Mouse (Mus musculus): ENCODE results near the gene Rtbdn. TPM values are rescaled to one million over a fixed set of nuclear protein-coding genes. Genes with fewer than 3 reads are reported as not detected.
A peak's percentile ranks its signal among the peaks of the same experiment; 100 is the strongest.

Rtbdn gene
- polyA plus RNA-seq, 2 experiments = not detected

DNA sequence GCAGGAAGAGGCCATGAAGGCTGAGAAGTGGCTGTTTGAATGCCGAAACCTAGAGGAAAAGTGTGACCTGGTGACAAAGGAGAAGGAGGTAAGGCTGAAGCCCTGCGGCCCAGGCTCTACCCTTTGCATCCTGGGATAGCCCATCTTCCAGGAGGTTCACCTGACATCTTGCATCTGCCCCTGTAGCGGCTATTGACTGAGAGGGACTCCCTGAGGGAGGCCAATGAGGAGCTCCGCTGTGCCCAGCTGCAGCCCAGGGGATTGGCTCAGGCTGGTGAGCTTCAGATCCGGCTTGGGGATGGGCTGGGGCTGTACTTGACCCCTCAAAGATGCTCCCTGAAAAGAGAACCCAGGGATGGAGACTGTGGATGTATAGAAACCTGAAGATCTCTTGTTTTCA, 50.2 kb downstream of the Rtbdn start:
- Histone ChIP-seq H3K27ac (replicated peaks; ENCODE audit: low read depth, low read length) (no peak overlapping the region), H3K4me2 (replicated peaks; ENCODE audit: low read depth, low read length, severe bottlenecking) (no peak overlapping the region), H3K9ac (ENCODE audit: low read depth, low read length, severe bottlenecking) (no peak overlapping the region), H3K36me3 (ENCODE audit: control insufficient read depth, insufficient read depth, low read length) (0 out of 2 replicates have a peak, but pooled peaks cover 6% of the 10 kb centered on the region), H3K4me3 (replicated peaks; ENCODE audit: low read length) (no peak overlapping the region), H3K9me3 (ENCODE audit: control insufficient read depth, low read length) (no peaks in the 10 kb centered on the region), H3K27me3 (ENCODE audit: control insufficient read depth, insufficient read depth, low read length) (no peaks in the 10 kb centered on the region), H3K4me1 (ENCODE audit: control insufficient read depth, insufficient read depth, low read length) (no peaks in the 10 kb centered on the region; the same call in 1 of the 2 replicates)
- no peak for DNase-seq (ENCODE audit: low spot score)
- no peak for ATAC-seq (ENCODE audit: low FRiP score, low read depth)
- 77% methylated on average over 5 of the region's 5 CpGs for WGBS
- no peak for TF ChIP-seq POLR2A (IDR thresholded peaks at IDR 0.05; ENCODE audit: borderline replicate concordance, extremely low read depth, insufficient read depth, insufficient read length)

DNA sequence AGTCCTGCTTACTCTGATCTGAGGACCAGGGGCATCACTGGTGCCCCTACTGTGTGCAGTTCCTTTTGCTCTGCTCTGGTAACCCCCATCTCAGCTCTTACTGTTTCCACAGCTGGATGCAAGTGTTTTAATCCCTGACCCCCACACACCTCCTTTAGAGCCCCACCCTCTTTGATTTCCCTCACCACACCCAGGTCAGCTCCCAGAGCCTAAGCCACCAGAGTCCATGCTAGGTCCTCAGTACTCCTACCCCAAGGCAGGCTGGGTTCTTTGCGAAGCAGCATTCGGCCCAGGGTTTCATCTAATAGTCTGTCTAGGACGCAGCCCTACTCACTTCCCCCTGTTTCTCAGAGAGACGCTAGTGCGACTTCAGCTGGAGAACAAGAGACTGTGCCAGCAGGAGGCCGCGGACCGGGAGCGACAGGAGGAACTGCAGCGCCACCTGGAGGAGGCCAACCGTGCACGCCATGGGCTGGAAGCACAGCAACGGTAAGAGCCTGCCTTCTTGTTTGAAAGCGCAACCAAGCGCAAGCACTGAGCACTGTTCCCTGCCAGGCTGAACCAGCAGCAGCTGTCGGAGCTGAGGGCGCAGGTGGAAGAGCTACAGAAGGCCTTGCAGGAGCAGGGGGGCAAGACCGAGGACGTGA, 51.0 kb downstream of the Rtbdn start:
- peaks cover 6% of the 10 kb centered on the region; the same call in 1 of the 2 replicates for H3K36me3 ChIP-seq (ENCODE audit: control insufficient read depth, insufficient read depth, low read length)
- 0 out of 2 replicates have a peak, but pooled peaks have one; percentile 15 for TF ChIP-seq POLR2A (IDR thresholded peaks at IDR 0.05; ENCODE audit: borderline replicate concordance, extremely low read depth, insufficient read depth, insufficient read length)
- no peaks in the 10 kb centered on the region for H3K27me3 ChIP-seq (ENCODE audit: control insufficient read depth, insufficient read depth, low read length)
- DNase-seq (ENCODE audit: low spot score) (peak; percentile 80), ATAC-seq (ENCODE audit: low FRiP score, low read depth) (peak; percentile 48; the same call in 1 of the 2 replicates)
- no peaks in the 10 kb centered on the region; the same call in 1 of the 2 replicates for H3K4me1 ChIP-seq (ENCODE audit: control insufficient read depth, insufficient read depth, low read length)
- H3K9ac ChIP-seq (ENCODE audit: low read depth, low read length, severe bottlenecking) = no peak overlapping the region
- no peak overlapping the region for H3K4me3 ChIP-seq (replicated peaks; ENCODE audit: low read length)
- H3K4me2 ChIP-seq (replicated peaks; ENCODE audit: low read depth, low read length, severe bottlenecking) = 0 out of 2 replicates have a peak overlapping the region, but pooled peaks have one; percentile 6
- 10% methylated on average over 19 of the region's 19 CpGs for WGBS
- no peaks in the 10 kb centered on the region for H3K9me3 ChIP-seq (ENCODE audit: control insufficient read depth, low read length)
- H3K27ac ChIP-seq (replicated peaks; ENCODE audit: low read depth, low read length) = no peak overlapping the region

Small RNA genes within 50 kb of the gene (microRNA-seq; reads per million reads assigned to microRNA genes)
- gene Gm24197 = not detected

Other genes starting within 250 kb of the Rtbdn start
- gene Lyl1, start 245.5 kb upstream of the Rtbdn start, polyA plus RNA-seq (2012; rRNA removed) = 7.1 and 7.6 TPM in 2 replicates
- 5.6 and 6.2 TPM in 2 replicates for gene Lyl1, start 245.5 kb upstream of the Rtbdn start, polyA plus RNA-seq (2014; fragmentation: Nextera tagmentation; extraction: Ambion mirVana)
- gene G430095P16Rik, start 224.0 kb upstream of the Rtbdn start, polyA plus RNA-seq (2012; rRNA removed) = 4.3 and 4.8 TPM in 2 replicates
- gene G430095P16Rik, start 224.0 kb upstream of the Rtbdn start, polyA plus RNA-seq (2014; fragmentation: Nextera tagmentation; extraction: Ambion mirVana) = 5.7 and 6.0 TPM in 2 replicates
- gene Nfix, start 146.6 kb upstream of the Rtbdn start, polyA plus RNA-seq (2012; rRNA removed) = 81.2 and 97.7 TPM in 2 replicates
- gene Nfix, start 146.6 kb upstream of the Rtbdn start, polyA plus RNA-seq (2014; fragmentation: Nextera tagmentation; extraction: Ambion mirVana) = 100 and 108 TPM in 2 replicates
- gene Dand5, start 124.2 kb upstream of the Rtbdn start, polyA plus RNA-seq (2012; rRNA removed) = 5.7 and 5.9 TPM in 2 replicates
- 6.4 and 6.9 TPM in 2 replicates for gene Dand5, start 124.2 kb upstream of the Rtbdn start, polyA plus RNA-seq (2014; fragmentation: Nextera tagmentation; extraction: Ambion mirVana)
- gene Gadd45gip1, start 115.5 kb upstream of the Rtbdn start, polyA plus RNA-seq (2012; rRNA removed) = 39.8 and 45.6 TPM in 2 replicates
- gene Gadd45gip1, start 115.5 kb upstream of the Rtbdn start, polyA plus RNA-seq (2014; fragmentation: Nextera tagmentation; extraction: Ambion mirVana) = 43.2 and 44.9 TPM in 2 replicates
- 82.0 and 82.4 TPM in 2 replicates for gene Rad23a, start 106.3 kb upstream of the Rtbdn start, polyA plus RNA-seq (2012; rRNA removed)
- 104 and 109 TPM in 2 replicates for gene Rad23a, start 106.3 kb upstream of the Rtbdn start, polyA plus RNA-seq (2014; fragmentation: Nextera tagmentation; extraction: Ambion mirVana)
- gene Calr, start 100.1 kb upstream of the Rtbdn start, polyA plus RNA-seq (2012; rRNA removed) = 575 and 831 TPM in 2 replicates
- gene Calr, start 100.1 kb upstream of the Rtbdn start, polyA plus RNA-seq (2014; fragmentation: Nextera tagmentation; extraction: Ambion mirVana) = 802 and 827 TPM in 2 replicates
- 105 and 123 TPM in 2 replicates for gene Farsa, start 90.0 kb upstream of the Rtbdn start, polyA plus RNA-seq (2012; rRNA removed)
- gene Farsa, start 90.0 kb upstream of the Rtbdn start, polyA plus RNA-seq (2014; fragmentation: Nextera tagmentation; extraction: Ambion mirVana) = 78.4 and 81.2 TPM in 2 replicates
- gene Syce2, start 74.9 kb upstream of the Rtbdn start, polyA plus RNA-seq (2012; rRNA removed) = 30.5 and 36.9 TPM in 2 replicates
- gene Syce2, start 74.9 kb upstream of the Rtbdn start, polyA plus RNA-seq (2014; fragmentation: Nextera tagmentation; extraction: Ambion mirVana) = 75.3 and 78.4 TPM in 2 replicates
- gene Gcdh, start 53.1 kb upstream of the Rtbdn start, polyA plus RNA-seq (2012; rRNA removed) = 45.8 and 58.9 TPM in 2 replicates
- 29.8 and 34.5 TPM in 2 replicates for gene Gcdh, start 53.1 kb upstream of the Rtbdn start, polyA plus RNA-seq (2014; fragmentation: Nextera tagmentation; extraction: Ambion mirVana)
- 2.5 and 3.0 TPM in 2 replicates for gene Klf1, start 45.1 kb upstream of the Rtbdn start, polyA plus RNA-seq (2012; rRNA removed)
- gene Klf1, start 45.1 kb upstream of the Rtbdn start, polyA plus RNA-seq (2014; fragmentation: Nextera tagmentation; extraction: Ambion mirVana) = 1.4 and 2.0 TPM in 2 replicates
- gene Dnase2a, start 38.4 kb upstream of the Rtbdn start, polyA plus RNA-seq (2012; rRNA removed) = 18.5 and 20.5 TPM in 2 replicates
- 13.8 and 15.4 TPM in 2 replicates for gene Dnase2a, start 38.4 kb upstream of the Rtbdn start, polyA plus RNA-seq (2014; fragmentation: Nextera tagmentation; extraction: Ambion mirVana)
- gene Mast1, start 9.6 kb upstream of the Rtbdn start, polyA plus RNA-seq (2012; rRNA removed) = 0.36 and 0.50 TPM in 2 replicates
- gene Mast1, start 9.6 kb upstream of the Rtbdn start, polyA plus RNA-seq (2014; fragmentation: Nextera tagmentation; extraction: Ambion mirVana) = 0.15 and 0.32 TPM in 2 replicates
- 2.0 TPM in 1 of 2 replicates, not detected in the other for gene Gm49661, start 22.4 kb downstream of the Rtbdn start, polyA plus RNA-seq (2012; rRNA removed)
- gene Gm49661, start 22.4 kb downstream of the Rtbdn start, polyA plus RNA-seq (2014; fragmentation: Nextera tagmentation; extraction: Ambion mirVana) = not detected in 2 replicates
- gene Prdx2, start 22.6 kb downstream of the Rtbdn start, polyA plus RNA-seq (2012; rRNA removed) = 387 and 405 TPM in 2 replicates
- 839 and 877 TPM in 2 replicates for gene Prdx2, start 22.6 kb downstream of the Rtbdn start, polyA plus RNA-seq (2014; fragmentation: Nextera tagmentation; extraction: Ambion mirVana)
- gene Rnaseh2a, start 22.8 kb downstream of the Rtbdn start, polyA plus RNA-seq (2012; rRNA removed) = 58.6 and 60.8 TPM in 2 replicates
- gene Rnaseh2a, start 22.8 kb downstream of the Rtbdn start, polyA plus RNA-seq (2014; fragmentation: Nextera tagmentation; extraction: Ambion mirVana) = 87.6 and 90.8 TPM in 2 replicates
- 11.3 and 16.4 TPM in 2 replicates for gene Junb, start 31.7 kb downstream of the Rtbdn start, polyA plus RNA-seq (2012; rRNA removed)
- gene Junb, start 31.7 kb downstream of the Rtbdn start, polyA plus RNA-seq (2014; fragmentation: Nextera tagmentation; extraction: Ambion mirVana) = 16.9 and 18.0 TPM in 2 replicates
- gene Hook2, start 43.6 kb downstream of the Rtbdn start, polyA plus RNA-seq (2012; rRNA removed) = 15.1 and 17.7 TPM in 2 replicates
- 17.4 and 18.1 TPM in 2 replicates for gene Hook2, start 43.6 kb downstream of the Rtbdn start, polyA plus RNA-seq (2014; fragmentation: Nextera tagmentation; extraction: Ambion mirVana)
- gene Best2, start 67.5 kb downstream of the Rtbdn start, polyA plus RNA-seq (2012; rRNA removed) = 0.08 and 0.15 TPM in 2 replicates
- gene Best2, start 67.5 kb downstream of the Rtbdn start, polyA plus RNA-seq (2014; fragmentation: Nextera tagmentation; extraction: Ambion mirVana) = not detected in 2 replicates
- 173 and 207 TPM in 2 replicates for gene Asna1, start 78.3 kb downstream of the Rtbdn start, polyA plus RNA-seq (2012; rRNA removed)
- 95.0 and 98.0 TPM in 2 replicates for gene Asna1, start 78.3 kb downstream of the Rtbdn start, polyA plus RNA-seq (2014; fragmentation: Nextera tagmentation; extraction: Ambion mirVana)
- 163 and 168 TPM in 2 replicates for gene Trir, start 79.8 kb downstream of the Rtbdn start, polyA plus RNA-seq (2012; rRNA removed)
- 135 and 156 TPM in 2 replicates for gene Trir, start 79.8 kb downstream of the Rtbdn start, polyA plus RNA-seq (2014; fragmentation: Nextera tagmentation; extraction: Ambion mirVana)
- 89.9 and 112 TPM in 2 replicates for gene Tnpo2, start 89.9 kb downstream of the Rtbdn start, polyA plus RNA-seq (2012; rRNA removed)
- gene Tnpo2, start 89.9 kb downstream of the Rtbdn start, polyA plus RNA-seq (2014; fragmentation: Nextera tagmentation; extraction: Ambion mirVana) = 16.9 and 18.0 TPM in 2 replicates
- gene Fbxw9, start 113.1 kb downstream of the Rtbdn start, polyA plus RNA-seq (2012; rRNA removed) = 51.0 and 73.3 TPM in 2 replicates
- 28.6 and 30.5 TPM in 2 replicates for gene Fbxw9, start 113.1 kb downstream of the Rtbdn start, polyA plus RNA-seq (2014; fragmentation: Nextera tagmentation; extraction: Ambion mirVana)
- gene Gm5741, start 121.0 kb downstream of the Rtbdn start, polyA plus RNA-seq (2012; rRNA removed) = 0.99 TPM in 1 of 2 replicates, not detected in the other
- gene Gm5741, start 121.0 kb downstream of the Rtbdn start, polyA plus RNA-seq (2014; fragmentation: Nextera tagmentation; extraction: Ambion mirVana) = 0.74 and 1.6 TPM in 2 replicates
- 44.9 and 46.9 TPM in 2 replicates for gene Dhps, start 124.8 kb downstream of the Rtbdn start, polyA plus RNA-seq (2012; rRNA removed)
- 46.1 and 47.7 TPM in 2 replicates for gene Dhps, start 124.8 kb downstream of the Rtbdn start, polyA plus RNA-seq (2014; fragmentation: Nextera tagmentation; extraction: Ambion mirVana)
- gene Wdr83os, start 133.7 kb downstream of the Rtbdn start, polyA plus RNA-seq (2012; rRNA removed) = 87.2 and 112 TPM in 2 replicates
- gene Wdr83os, start 133.7 kb downstream of the Rtbdn start, polyA plus RNA-seq (2014; fragmentation: Nextera tagmentation; extraction: Ambion mirVana) = 138 and 139 TPM in 2 replicates
- gene Wdr83, start 134.3 kb downstream of the Rtbdn start, polyA plus RNA-seq (2012; rRNA removed) = 53.2 and 58.4 TPM in 2 replicates
- gene Wdr83, start 134.3 kb downstream of the Rtbdn start, polyA plus RNA-seq (2014; fragmentation: Nextera tagmentation; extraction: Ambion mirVana) = 36.8 and 38.4 TPM in 2 replicates
- 46.7 and 54.1 TPM in 2 replicates for gene Man2b1, start 136.3 kb downstream of the Rtbdn start, polyA plus RNA-seq (2012; rRNA removed)
- gene Man2b1, start 136.3 kb downstream of the Rtbdn start, polyA plus RNA-seq (2014; fragmentation: Nextera tagmentation; extraction: Ambion mirVana) = 32.9 and 34.2 TPM in 2 replicates
- 1.8 and 2.4 TPM in 2 replicates for gene Zfp791, start 176.1 kb downstream of the Rtbdn start, polyA plus RNA-seq (2012; rRNA removed)
- gene Zfp791, start 176.1 kb downstream of the Rtbdn start, polyA plus RNA-seq (2014; fragmentation: Nextera tagmentation; extraction: Ambion mirVana) = 0.77 and 1.8 TPM in 2 replicates
- not detected in 2 replicates for gene Cks1brt, start 204.9 kb downstream of the Rtbdn start, polyA plus RNA-seq (2012; rRNA removed)
- not detected in 2 replicates for gene Cks1brt, start 204.9 kb downstream of the Rtbdn start, polyA plus RNA-seq (2014; fragmentation: Nextera tagmentation; extraction: Ambion mirVana)

Measured in limb, embryonic 14.5 days (tissue).